In genomic region chr13:42494371-42494770, GRCm38 (mm10) we compare ENCODE assay signal across 17 mouse cellular contexts.
DNase-seq lines count a peak whose midpoint lies in the region; ATAC-seq and TF ChIP-seq lines count a peak whose summit lies in the region.
"Had no signal": no experiment of that assay in that cellular context is flagged by ENCODE, and none has a peak within 500 bp of the region (broad histone marks: within the 10 kb centered on the region; RNA-seq: fewer than 3 reads in every experiment).

No protein-coding gene starts in this region.

- ATAC-seq in heart, embryonic 11.5 days (replicated peaks; ENCODE audit: insufficient number of reproducible peaks, low FRiP score, low TSS enrichment): no peak
- ATAC-seq in lung, postnatal 0 days: peak; percentile 23; the same call in 1 of the 2 replicates
- ATAC-seq in heart, embryonic 13.5 days (ENCODE audit: extremely low read depth, insufficient number of reproducible peaks, low FRiP score, low TSS enrichment): no peak
- ATAC-seq: hindbrain, postnatal 0 days; intestine, postnatal 0 days; liver, embryonic 12.5 days; midbrain, embryonic 15.5 days had no signal

- no peak overlapping the region for H3K4me3 ChIP-seq in heart, adult 2 months
- no peak overlapping the region for H3K4me3 ChIP-seq in heart, embryonic 11.5 days (ENCODE audit: low read depth, low read length)
- no peak overlapping the region for H3K4me3 ChIP-seq in lung, postnatal 0 days (ENCODE audit: low read depth, low read length)
- no peak overlapping the region for H3K4me3 ChIP-seq in heart, embryonic 13.5 days
- H3K4me3 ChIP-seq: forebrain, embryonic 12.5 days; hindbrain, embryonic 10.5 days; limb, embryonic 12.5 days; liver, embryonic 12.5 days; midbrain, embryonic 15.5 days; neural tube, embryonic 15.5 days had no signal

- peak overlapping the region; percentile 50 for H3K27ac ChIP-seq in heart, adult 2 months
- H3K27ac ChIP-seq in heart, embryonic 11.5 days (ENCODE audit: low read depth, low read length): no peak overlapping the region
- H3K27ac ChIP-seq in lung, postnatal 0 days (ENCODE audit: low read length): no peak overlapping the region
- 0 out of 2 replicates have a peak overlapping the region, but pooled peaks have one; percentile 28 for H3K27ac ChIP-seq in heart, embryonic 13.5 days (replicated peaks)
- H3K27ac ChIP-seq: forebrain, embryonic 12.5 days; hindbrain, embryonic 10.5 days; hindbrain, postnatal 0 days; limb, embryonic 12.5 days; liver, embryonic 12.5 days; midbrain, embryonic 15.5 days; neural tube, embryonic 15.5 days had no signal

- no peaks in the 10 kb centered on the region for H3K79me2 ChIP-seq in heart, adult 2 months (replicated peaks; ENCODE audit: control insufficient read depth, insufficient read depth, low read length)

- peak; percentile 18 to 22 for DNase-seq in heart, adult 2 months
- DNase-seq in lung, postnatal 0 days (ENCODE audit: low spot score): peak; percentile 27
- DNase-seq in lung, postnatal 25 days (ENCODE audit: low spot score): no peak
- peak; percentile 24 for DNase-seq in kidney, postnatal 14 days
- no peak for DNase-seq in embryo, embryonic 9.5 days (ENCODE audit: extremely low spot score)
- DNase-seq: cerebellum, adult 9-10 months; thymus, postnatal 36 days had no signal

- no peak for TF ChIP-seq EP300 in heart, adult 2 months (IDR thresholded peaks at IDR 0.05; ENCODE audit: insufficient read depth, low read depth, low read length)
- TF ChIP-seq EP300 in lung, postnatal 0 days (IDR thresholded peaks at IDR 0.05): no peak

- H3K9me3 ChIP-seq in heart, embryonic 11.5 days (replicated peaks; ENCODE audit: control insufficient read depth, low read length): no peaks in the 10 kb centered on the region
- no peaks in the 10 kb centered on the region for H3K9me3 ChIP-seq in lung, postnatal 0 days (ENCODE audit: low read length)
- no peaks in the 10 kb centered on the region for H3K9me3 ChIP-seq in heart, embryonic 13.5 days
- H3K9me3 ChIP-seq: forebrain, embryonic 12.5 days; hindbrain, embryonic 10.5 days; limb, embryonic 12.5 days; liver, embryonic 12.5 days; midbrain, embryonic 15.5 days; neural tube, embryonic 15.5 days had no signal

- intact Hi-C loops in heart, adult 2 months (cut with DNase I): no loop called here

- no peak overlapping the region for H3K4me2 ChIP-seq in heart, embryonic 11.5 days
- H3K4me2 ChIP-seq in lung, postnatal 0 days (replicated peaks; ENCODE audit: low read depth, low read length): no peak overlapping the region
- H3K4me2 ChIP-seq in heart, embryonic 13.5 days: no peak overlapping the region
- H3K4me2 ChIP-seq: forebrain, embryonic 12.5 days; limb, embryonic 12.5 days; liver, embryonic 12.5 days; midbrain, embryonic 15.5 days; neural tube, embryonic 15.5 days had no signal

- WGBS in heart, adult 2 months: 41% methylated on average over 5 of the region's 5 CpGs
- 68% methylated on average over 5 of the region's 5 CpGs for WGBS in heart, embryonic 11.5 days (ENCODE audit: insufficient replicate concordance)
- 59% methylated on average over 5 of the region's 5 CpGs for WGBS in lung, postnatal 0 days
- 70% methylated on average over 5 of the region's 5 CpGs for WGBS in heart, embryonic 13.5 days

- TF ChIP-seq CTCF in heart, adult 2 months (IDR thresholded peaks at IDR 0.05): no peak
- TF ChIP-seq CTCF in lung, postnatal 0 days (IDR thresholded peaks at IDR 0.05): no peak

- H3K4me1 ChIP-seq in heart, adult 2 months (ENCODE audit: control insufficient read depth, insufficient read depth, low read length): peaks cover 3% of the 10 kb centered on the region; the same call in 1 of the 2 replicates
- H3K4me1 ChIP-seq in heart, embryonic 11.5 days (ENCODE audit: control insufficient read depth, insufficient read depth, low read length): no peaks in the 10 kb centered on the region
- H3K4me1 ChIP-seq in lung, postnatal 0 days (ENCODE audit: insufficient read depth, low read depth, low read length): no peaks in the 10 kb centered on the region
- peaks cover 10% of the 10 kb centered on the region for H3K4me1 ChIP-seq in heart, embryonic 13.5 days
- H3K4me1 ChIP-seq: forebrain, embryonic 12.5 days; hindbrain, embryonic 10.5 days; limb, embryonic 12.5 days; liver, embryonic 12.5 days; midbrain, embryonic 15.5 days; neural tube, embryonic 15.5 days had no signal

- H3K36me3 ChIP-seq in heart, adult 2 months (ENCODE audit: control insufficient read depth, insufficient read depth, low read length): peaks cover 2% of the 10 kb centered on the region; the same call in 1 of the 2 replicates
- H3K36me3 ChIP-seq in heart, embryonic 11.5 days (ENCODE audit: control insufficient read depth, insufficient read depth, low read length): no peaks in the 10 kb centered on the region
- no peaks in the 10 kb centered on the region for H3K36me3 ChIP-seq in lung, postnatal 0 days (ENCODE audit: insufficient read depth, low read length)
- no peaks in the 10 kb centered on the region for H3K36me3 ChIP-seq in heart, embryonic 13.5 days
- H3K36me3 ChIP-seq: forebrain, embryonic 12.5 days; hindbrain, embryonic 10.5 days; limb, embryonic 12.5 days; liver, embryonic 12.5 days; midbrain, embryonic 15.5 days; neural tube, embryonic 15.5 days had no signal

- no peak overlapping the region for H3K9ac ChIP-seq in heart, adult 2 months (ENCODE audit: low read depth, low read length)
- no peak overlapping the region for H3K9ac ChIP-seq in heart, embryonic 11.5 days (ENCODE audit: low read depth, low read length)
- H3K9ac ChIP-seq in lung, postnatal 0 days (replicated peaks; ENCODE audit: low read depth): no peak overlapping the region
- H3K9ac ChIP-seq in heart, embryonic 13.5 days: no peak overlapping the region
- H3K9ac ChIP-seq: forebrain, embryonic 12.5 days; limb, embryonic 12.5 days; liver, embryonic 12.5 days; midbrain, embryonic 15.5 days; neural tube, embryonic 15.5 days had no signal

- no peak for TF ChIP-seq POLR2A in heart, adult 2 months (IDR thresholded peaks at IDR 0.05; ENCODE audit: insufficient read depth, low read depth, low read length)

- H3K27me3 ChIP-seq in heart, adult 2 months (ENCODE audit: control insufficient read depth, insufficient read depth, low read length): no peaks in the 10 kb centered on the region
- H3K27me3 ChIP-seq in heart, embryonic 11.5 days (ENCODE audit: control insufficient read depth, insufficient read depth, low read length): no peaks in the 10 kb centered on the region
- no peaks in the 10 kb centered on the region for H3K27me3 ChIP-seq in lung, postnatal 0 days (replicated peaks; ENCODE audit: insufficient read depth, low read length)
- H3K27me3 ChIP-seq in heart, embryonic 13.5 days (replicated peaks): no peaks in the 10 kb centered on the region
- H3K27me3 ChIP-seq: forebrain, embryonic 12.5 days; limb, embryonic 12.5 days; liver, embryonic 12.5 days; midbrain, embryonic 15.5 days; neural tube, embryonic 15.5 days had no signal

Comparison
In these comparisons a context has a peak if more than half of its experiments do, and no peak if none do; other contexts are left out.
1. DNase-seq: peak in heart, adult 2 months (2 of 2), lung, postnatal 0 days (single experiment) and kidney, postnatal 14 days (single experiment); none in lung, postnatal 25 days (single experiment) and embryo, embryonic 9.5 days (single experiment).
2. H3K27ac ChIP-seq: peak in heart, adult 2 months (single experiment) and heart, embryonic 13.5 days (single experiment); none in heart, embryonic 11.5 days (single experiment) and lung, postnatal 0 days (single experiment).